Mouse (Mus musculus): Measurements from ENCODE around the gene Ptprz1.

- TF ChIP-seq CTCF (conservative IDR thresholded peaks at IDR 0.05; ENCODE audit: low read length) = no peak
- TF ChIP-seq NANOG (IDR thresholded peaks at IDR 0.05; ENCODE audit: borderline replicate concordance, low read length) = no peak
Observed at GRCm38 (mm10) chr6:23076060-23076459, 200.8 kb downstream of the Ptprz1 start.

Data from E14TG2a.4 (cell line).